Mouse (Mus musculus) cerebellum, adult (tissue): ENCODE measurements at regions not wholly inside any gene's neighbourhood (a gene's known extent, or its start where the extent isn't known, plus 50 kb on each side); places are given as distances from the start of the nearest gene placed in this dataset.

Source experiments
- ATAC-seq: cut with Nextera tagmentation; 2 replicates; pipeline ENCODE4 v1.9.2; 2017; ENCODE audit warnings: mild to moderate bottlenecking, moderate library complexity, mixed read lengths; ENCODE audit not compliant: insufficient number of reproducible peaks, low FRiP score, low TSS enrichment

DNA sequence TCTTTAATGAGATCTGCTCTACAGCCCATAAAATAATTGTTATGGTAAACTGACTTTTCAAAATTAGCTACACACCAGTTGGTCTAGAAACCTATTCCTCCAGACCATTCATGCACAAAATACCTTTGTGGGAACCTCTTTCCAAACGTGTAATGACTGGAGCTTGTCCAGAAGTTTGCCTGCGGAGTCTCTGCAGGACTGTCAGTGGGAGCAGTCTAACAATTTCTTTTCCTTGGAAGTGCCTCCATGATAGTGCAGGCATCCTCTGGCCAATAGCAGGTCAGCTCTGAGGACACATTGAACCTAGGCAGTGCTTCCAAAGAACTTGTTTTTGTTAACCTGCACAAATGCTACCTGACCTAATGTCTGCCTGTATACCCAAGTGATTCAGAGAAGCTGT, 932.3 kb downstream of the Pcdh9 start:
- peak; percentile 56 for ATAC-seq

DNA sequence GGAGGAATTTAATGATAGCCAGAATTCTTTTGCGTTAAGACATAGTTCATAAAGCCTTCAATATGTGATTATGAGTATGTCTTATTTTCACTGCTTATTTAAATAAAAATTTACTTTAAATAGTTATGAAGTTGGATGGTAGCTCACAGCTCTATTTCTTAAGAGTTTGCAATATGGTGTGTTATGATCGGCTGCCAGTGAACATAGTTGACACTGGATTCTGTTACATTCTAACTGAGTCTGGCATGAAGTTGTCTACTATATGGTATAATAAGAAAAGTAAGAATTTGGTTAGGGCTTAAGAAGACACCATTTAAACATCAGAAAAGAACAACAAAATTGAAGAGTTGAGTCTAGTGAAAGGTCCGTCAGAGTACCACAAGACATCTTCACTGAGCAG, 935.0 kb downstream of the Pcdh9 start:
- no peak for ATAC-seq

DNA sequence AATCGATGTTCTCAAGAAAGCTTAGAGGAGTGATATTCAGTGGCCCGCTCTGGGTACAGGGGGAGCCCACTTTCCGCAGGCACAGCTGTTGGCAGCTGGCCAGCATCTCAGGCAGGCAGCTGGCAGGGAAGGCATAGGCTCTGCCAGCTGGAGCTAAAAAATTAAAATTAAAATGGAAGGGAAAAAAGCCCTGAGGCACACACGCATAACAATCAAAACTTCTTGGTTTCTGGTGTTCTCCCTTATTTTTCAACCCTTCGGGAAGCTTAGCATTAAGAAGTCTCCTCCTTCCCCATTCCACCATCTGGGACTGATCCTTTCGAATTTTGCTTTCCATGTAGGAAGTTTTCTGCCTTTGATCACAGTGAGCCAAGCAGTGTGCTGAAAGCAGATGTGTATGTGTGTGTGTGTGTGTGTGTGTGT, 982.8 kb downstream of the Pcdh9 start:
- ATAC-seq: no peak

GRCm38 (mm10) chr14:92874548-92874947, 1015.9 kb downstream of the Pcdh9 start:
- no peak for ATAC-seq

- no peak for ATAC-seq
Observed at GRCm38 (mm10) chr14:92866462-92866861, 1024.0 kb downstream of the Pcdh9 start.

GRCm38 (mm10) chr14:92862942-92863341, 1027.5 kb downstream of the Pcdh9 start:
- ATAC-seq: no peak

DNA sequence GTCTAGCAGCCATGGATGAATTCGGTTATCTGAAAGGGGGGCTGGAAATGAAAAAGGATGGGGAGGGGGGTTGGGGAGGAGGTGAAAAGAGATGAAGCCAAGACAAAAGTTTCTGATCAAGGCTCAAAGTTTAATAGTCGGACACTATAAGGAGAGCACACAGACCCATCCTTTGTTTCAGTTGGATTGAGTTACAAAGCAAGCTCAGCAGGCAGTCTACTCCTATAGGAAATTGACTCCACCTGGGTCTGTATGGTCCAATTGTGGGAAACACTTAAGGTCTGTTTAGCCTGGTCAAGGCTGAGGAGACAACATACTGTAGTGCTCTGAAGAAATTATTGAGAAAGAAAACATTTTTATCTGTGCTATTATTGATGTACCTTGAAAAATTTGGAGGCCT, 1029.8 kb downstream of the Pcdh9 start:
- ATAC-seq: no peak

DNA sequence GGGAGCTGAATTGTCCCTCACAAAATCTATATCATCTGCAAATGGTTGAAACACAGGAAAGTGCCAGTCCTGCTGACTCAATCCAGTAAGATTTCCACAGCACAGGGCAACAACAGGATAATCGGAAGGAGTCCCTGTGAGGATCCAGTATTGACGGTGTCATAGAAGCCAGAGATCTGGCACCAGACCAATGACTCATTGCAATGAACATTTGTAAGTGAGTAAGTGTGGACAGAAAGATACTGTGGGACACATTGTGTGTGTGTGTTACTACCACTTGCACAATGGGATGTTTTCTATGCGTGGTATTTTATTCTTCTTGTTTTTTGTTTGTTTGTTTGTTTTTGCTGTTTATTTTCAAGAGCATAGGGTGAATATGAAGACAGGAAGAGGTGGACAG, 1056.8 kb downstream of the Pcdh9 start:
- no peak for ATAC-seq

DNA sequence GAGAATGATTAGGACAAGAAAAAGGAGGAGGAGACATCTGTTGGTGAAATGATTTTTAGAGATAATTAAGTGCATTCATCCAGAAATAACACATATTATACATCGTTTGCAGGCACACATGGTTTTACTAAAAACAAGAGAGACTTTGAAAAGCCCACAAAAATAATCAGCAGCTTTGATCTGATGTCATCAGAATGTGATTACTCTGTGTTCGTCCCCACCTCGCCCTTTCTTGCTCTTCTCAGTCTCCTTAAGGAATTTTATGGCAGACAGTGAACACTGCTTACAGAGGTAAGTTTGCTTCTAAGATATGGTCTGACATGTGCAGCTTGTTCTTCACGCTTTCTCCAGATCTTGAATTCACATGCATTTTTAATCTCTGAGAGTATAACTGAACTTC, 1061.3 kb downstream of the Pcdh9 start:
- ATAC-seq: no peak

GRCm38 (mm10) chr14:92826576-92827284, 1063.7 kb downstream of the Pcdh9 start:
- ATAC-seq: no peak

- no peak for ATAC-seq
Observed at GRCm38 (mm10) chr14:92820061-92820460, 1070.4 kb downstream of the Pcdh9 start.
